Mouse (Mus musculus) brain, embryonic 14.5 days (tissue): ENCODE measurements around the gene Hoxa4.

Experiments used
- CTCF ChIP-seq: fragments of 200-500 bp; IDR thresholded peaks from 2 replicates; pipeline ENCODE4 v1.5.1; 2012; ENCODE audit warnings: inconsistent platforms, mild to moderate bottlenecking, moderate library complexity, borderline replicate concordance; ENCODE audit not compliant: insufficient read depth, insufficient read length; ENCODE audit errors: extremely low read depth
- POLR2A ChIP-seq: fragments of 200-500 bp; IDR thresholded peaks from 2 replicates; pipeline ENCODE4 v1.6.1; 2012; ENCODE audit warnings: mild to moderate bottlenecking, inconsistent platforms, borderline replicate concordance; ENCODE audit not compliant: poor library complexity, insufficient read depth, insufficient read length, severe bottlenecking; ENCODE audit errors: extremely low read depth

DNA sequence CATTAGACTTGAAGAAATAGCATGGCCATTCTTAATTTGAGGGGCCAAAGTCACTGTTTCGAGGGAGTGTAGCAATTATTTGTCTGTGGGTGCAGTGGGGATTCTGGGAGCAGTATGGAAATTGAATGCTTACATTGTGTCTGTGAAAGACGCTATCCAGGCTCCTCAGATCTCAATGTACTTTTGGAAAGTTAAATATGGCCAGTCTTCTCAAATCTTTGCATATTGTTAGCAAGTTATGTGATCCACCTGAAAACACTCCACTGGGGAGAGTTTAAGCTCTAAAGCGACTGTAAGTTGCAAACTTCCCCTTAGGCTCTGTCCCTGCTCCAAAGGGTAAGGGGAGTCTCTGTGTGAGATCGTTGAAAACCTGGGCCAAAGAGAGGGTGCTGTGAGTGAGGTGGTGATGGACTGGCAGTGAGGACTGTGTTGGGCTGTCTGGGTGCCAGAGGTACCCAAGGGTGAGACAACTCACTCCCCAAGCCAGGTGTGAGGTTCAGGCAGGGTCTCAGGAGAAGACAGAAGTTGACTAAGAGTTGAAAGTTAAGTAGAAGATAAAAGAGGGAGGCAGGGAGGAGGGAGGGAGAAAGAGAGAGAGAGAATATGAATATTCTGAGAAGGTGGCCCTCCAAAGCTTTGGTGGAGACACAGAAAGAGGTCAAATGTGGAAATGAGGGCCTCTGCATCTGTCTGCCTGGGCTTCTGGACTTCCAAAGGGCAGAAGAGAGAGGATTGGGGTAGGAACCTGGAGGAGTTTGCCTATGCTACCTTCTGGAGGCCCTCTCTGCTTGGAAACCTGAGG, 15.5 kb upstream of the Hoxa4 start:
- TF ChIP-seq CTCF (no peak), POLR2A (no peak)
